Mouse (Mus musculus): Measurements from ENCODE around the gene Dnajc11.

GRCm38 (mm10) chr4:151959849-151960512, 26.5 kb downstream of the Dnajc11 start:
- TF ChIP-seq CTCF (IDR thresholded peaks at IDR 0.05; ENCODE audit: low read depth) (no peak), EP300 (IDR thresholded peaks at IDR 0.05; ENCODE audit: low read depth) (no peak)

All from liver, postnatal 0 days (tissue).